Mouse (Mus musculus) spleen, postnatal 0 days (tissue): ENCODE measurements around the gene Mup2. TPM values are rescaled to one million over a fixed set of nuclear protein-coding genes. Genes with fewer than 3 reads are reported as not detected.

Source experiments
- polyA plus RNA-seq: library from polyadenylated mRNA; unstranded; fragments of >200 nt; fragmentation: Nextera tagmentation; extraction: Ambion mirVana; gene quantifications from 2 replicates; pipeline ENCODE4 v1.2.1, GENCODE M21; 2015

Mup2 gene
- not detected in 2 replicates for polyA plus RNA-seq

GRCm38 (mm10) chr4:60154189-60154588 lies at the start of gene Mup2:
Gene Mup2, minus strand, starts transcription at chr4:60154289.

Other genes with a start within 250 kb of the Mup2 start
- gene Slc46a2, start 239.2 kb downstream of the Mup2 start, polyA plus RNA-seq, result 0.11 TPM in 1 of 2 replicates, not detected in the other
- gene Mup4, start 193.6 kb downstream of the Mup2 start, polyA plus RNA-seq, result not detected in 2 replicates
- not detected in 2 replicates for gene Mup6, start 190.0 kb downstream of the Mup2 start, polyA plus RNA-seq
- gene Mup7, start 83.8 kb downstream of the Mup2 start, polyA plus RNA-seq, result not detected in 2 replicates
- not detected in 2 replicates for gene Mup8, start 68.3 kb upstream of the Mup2 start, polyA plus RNA-seq